Mouse (Mus musculus): Measurements from ENCODE around the gene Cpne9. TPM values are rescaled to one million over a fixed set of nuclear protein-coding genes. Genes with fewer than 3 reads are reported as not detected.
"Not testable (repeated sequence)": the region's sequence is repeated elsewhere in the genome, so short reads cannot be mapped to it uniquely, and the experiment has no call there.

Cpne9 gene
- polyA plus RNA-seq, 1 experiment from 2014 or later = 0.38 TPM

- peaks cover 9% of the 10 kb centered on the region; the same call in 1 of the 2 replicates for H3K4me1 ChIP-seq
- H3K4me3 ChIP-seq = no peak overlapping the region
- no peaks in the 10 kb centered on the region for H3K27me3 ChIP-seq
- no peak overlapping the region for H3K4me2 ChIP-seq (replicated peaks)
- 88% methylated on average over 11 of the region's 11 CpGs for WGBS
- no peaks in the 10 kb centered on the region for H3K9me3 ChIP-seq
- no peak overlapping the region for H3K27ac ChIP-seq
- H3K36me3 ChIP-seq = peaks cover 69% of the 10 kb centered on the region
- ATAC-seq (ENCODE audit: low FRiP score, low read depth) = no peak
- no peak overlapping the region for H3K9ac ChIP-seq
These were observed 49.6 kb downstream of the Cpne9 start for GRCm38 (mm10) chr6:113331721-113332120.

DNA sequence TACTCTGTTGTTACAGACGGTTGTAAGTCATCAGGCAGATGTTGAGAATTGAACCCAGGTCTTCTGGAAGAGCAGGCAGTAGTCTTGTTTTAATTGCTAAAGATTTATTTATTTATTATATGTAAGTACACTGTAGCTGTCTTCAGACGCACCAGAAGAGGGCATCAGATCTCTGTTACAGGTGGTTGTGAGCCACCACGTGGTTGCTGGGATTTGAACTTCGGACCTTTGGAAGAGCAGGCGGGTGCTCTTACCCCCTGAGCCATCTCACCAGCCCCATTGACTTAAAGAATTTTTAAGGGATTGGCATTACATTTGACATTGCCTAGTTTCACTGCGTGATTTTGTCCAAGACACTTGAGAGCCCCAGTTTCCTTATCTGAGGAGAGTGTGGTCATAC is 50.6 kb downstream of the Cpne9 start:
- not testable (repeated sequence) for H3K4me1 ChIP-seq; H3K9me3 ChIP-seq; ATAC-seq (ENCODE audit: low FRiP score, low read depth); H3K4me3 ChIP-seq; H3K9ac ChIP-seq; H3K4me2 ChIP-seq (replicated peaks); H3K27me3 ChIP-seq
- Histone ChIP-seq H3K36me3 (peaks cover 78% of the 10 kb centered on the region), H3K27ac (peak overlapping the region; percentile 58; the same call in 1 of the 2 replicates)
- 79% methylated on average over 6 of the region's 6 CpGs for WGBS

- peak; percentile 21; the same call in 1 of the 2 replicates for ATAC-seq (ENCODE audit: low FRiP score, low read depth)
- Histone ChIP-seq H3K9ac (no peak overlapping the region), H3K4me2 (replicated peaks) (no peak overlapping the region), H3K4me1 (peaks cover 9% of the 10 kb centered on the region; the same call in 1 of the 2 replicates), H3K36me3 (peaks cover 84% of the 10 kb centered on the region), H3K4me3 (no peak overlapping the region), H3K9me3 (no peaks in the 10 kb centered on the region), H3K27ac (peak overlapping the region; percentile 58; the same call in 1 of the 2 replicates), H3K27me3 (no peaks in the 10 kb centered on the region)
- 77% methylated on average over 14 of the region's 14 CpGs for WGBS
These were observed 51.2 kb downstream of the Cpne9 start for GRCm38 (mm10) chr6:113333137-113333950.

- WGBS = 85% methylated on average over 6 of the region's 6 CpGs
- Histone ChIP-seq H3K36me3 (peaks cover 84% of the 10 kb centered on the region), H3K9ac (no peak overlapping the region)
These were observed 52.1 kb downstream of the Cpne9 start for GRCm38 (mm10) chr6:113334216-113334615.

DNA sequence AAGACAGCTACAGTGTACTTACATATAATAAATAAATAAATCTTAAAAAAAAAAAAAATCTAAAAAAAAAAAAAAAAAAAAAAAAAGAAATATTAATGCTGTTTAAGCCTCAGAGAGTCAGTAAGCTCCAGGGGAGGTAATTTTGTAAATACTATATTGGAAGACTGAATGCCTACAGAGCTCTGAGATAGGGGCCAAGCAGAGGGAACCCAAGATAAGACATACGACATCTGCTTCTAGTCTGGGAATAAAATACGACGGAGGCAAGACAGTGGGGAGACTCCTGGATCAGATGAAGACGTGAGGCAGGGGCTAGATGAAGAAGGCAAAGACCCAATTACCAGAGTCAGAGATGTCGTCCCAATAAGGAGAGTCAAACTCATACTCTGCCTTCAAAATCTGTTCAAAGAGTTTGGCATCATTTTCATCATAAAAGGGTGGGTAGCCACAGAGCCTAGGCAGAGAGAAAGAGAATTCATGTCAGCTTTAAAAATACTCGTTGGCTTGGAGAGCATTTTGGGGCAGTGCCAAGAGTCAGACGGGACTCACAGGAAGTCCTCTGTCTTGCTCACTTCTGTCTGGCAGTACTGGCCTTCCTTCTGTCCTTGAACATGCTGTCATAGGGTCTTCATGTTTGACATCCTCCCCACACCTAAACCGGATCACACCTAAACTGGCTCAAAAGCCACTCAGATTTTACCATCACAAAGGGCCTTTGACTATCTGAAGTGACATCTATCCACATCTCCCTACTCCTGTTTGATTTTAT is 54.9 kb downstream of the Cpne9 start:
- Histone ChIP-seq H3K9ac (no peak overlapping the region), H3K9me3 (no peaks in the 10 kb centered on the region), H3K4me2 (replicated peaks) (no peak overlapping the region), H3K27ac (no peak overlapping the region), H3K27me3 (no peaks in the 10 kb centered on the region), H3K36me3 (peaks cover 85% of the 10 kb centered on the region), H3K4me3 (no peak overlapping the region), H3K4me1 (peaks cover 15% of the 10 kb centered on the region)
- ATAC-seq (ENCODE audit: low FRiP score, low read depth) = no peak
- 76% methylated on average over 8 of the region's 8 CpGs for WGBS

More at GRCm38 (mm10) chr6:113334216-113334615, 52.1 kb downstream of the Cpne9 start:
- H3K4me3 ChIP-seq = no peak overlapping the region
- no peak overlapping the region for H3K4me2 ChIP-seq (replicated peaks)
- ATAC-seq (ENCODE audit: low FRiP score, low read depth) = no peak
- H3K4me1 ChIP-seq = peaks cover 9% of the 10 kb centered on the region; the same call in 1 of the 2 replicates
- H3K27ac ChIP-seq = no peak overlapping the region
- H3K27me3 ChIP-seq = no peaks in the 10 kb centered on the region
- no peaks in the 10 kb centered on the region for H3K9me3 ChIP-seq

- Histone ChIP-seq H3K9me3 (no peaks in the 10 kb centered on the region), H3K27ac (no peak overlapping the region), H3K36me3 (peaks cover 44% of the 10 kb centered on the region), H3K4me2 (replicated peaks) (0 out of 2 replicates have a peak overlapping the region, but pooled peaks have one; percentile 72), H3K9ac (no peak overlapping the region), H3K4me1 (peaks cover 25% of the 10 kb centered on the region), H3K27me3 (no peaks in the 10 kb centered on the region), H3K4me3 (no peak overlapping the region)
- no peak for ATAC-seq (ENCODE audit: low FRiP score, low read depth)
- WGBS = 77% methylated on average over 6 of the region's 6 CpGs
These were observed 59.5 kb downstream of the Cpne9 start for GRCm38 (mm10) chr6:113341574-113341973.

GRCm38 (mm10) chr6:113342297-113342696 is 60.2 kb downstream of the Cpne9 start:
- peak overlapping the region; percentile 72 for H3K4me2 ChIP-seq (replicated peaks)
- peak overlapping the region; percentile 62 for H3K4me3 ChIP-seq
- WGBS = 32% methylated on average over 4 of the region's 7 CpGs
- peaks cover 39% of the 10 kb centered on the region for H3K36me3 ChIP-seq
- H3K27me3 ChIP-seq = no peaks in the 10 kb centered on the region
- no peaks in the 10 kb centered on the region for H3K9me3 ChIP-seq
- ATAC-seq (ENCODE audit: low FRiP score, low read depth) = no peak
- H3K27ac ChIP-seq = no peak overlapping the region
- peaks cover 25% of the 10 kb centered on the region for H3K4me1 ChIP-seq
- H3K9ac ChIP-seq = 0 out of 2 replicates have a peak overlapping the region, but pooled peaks have one; percentile 51

DNA sequence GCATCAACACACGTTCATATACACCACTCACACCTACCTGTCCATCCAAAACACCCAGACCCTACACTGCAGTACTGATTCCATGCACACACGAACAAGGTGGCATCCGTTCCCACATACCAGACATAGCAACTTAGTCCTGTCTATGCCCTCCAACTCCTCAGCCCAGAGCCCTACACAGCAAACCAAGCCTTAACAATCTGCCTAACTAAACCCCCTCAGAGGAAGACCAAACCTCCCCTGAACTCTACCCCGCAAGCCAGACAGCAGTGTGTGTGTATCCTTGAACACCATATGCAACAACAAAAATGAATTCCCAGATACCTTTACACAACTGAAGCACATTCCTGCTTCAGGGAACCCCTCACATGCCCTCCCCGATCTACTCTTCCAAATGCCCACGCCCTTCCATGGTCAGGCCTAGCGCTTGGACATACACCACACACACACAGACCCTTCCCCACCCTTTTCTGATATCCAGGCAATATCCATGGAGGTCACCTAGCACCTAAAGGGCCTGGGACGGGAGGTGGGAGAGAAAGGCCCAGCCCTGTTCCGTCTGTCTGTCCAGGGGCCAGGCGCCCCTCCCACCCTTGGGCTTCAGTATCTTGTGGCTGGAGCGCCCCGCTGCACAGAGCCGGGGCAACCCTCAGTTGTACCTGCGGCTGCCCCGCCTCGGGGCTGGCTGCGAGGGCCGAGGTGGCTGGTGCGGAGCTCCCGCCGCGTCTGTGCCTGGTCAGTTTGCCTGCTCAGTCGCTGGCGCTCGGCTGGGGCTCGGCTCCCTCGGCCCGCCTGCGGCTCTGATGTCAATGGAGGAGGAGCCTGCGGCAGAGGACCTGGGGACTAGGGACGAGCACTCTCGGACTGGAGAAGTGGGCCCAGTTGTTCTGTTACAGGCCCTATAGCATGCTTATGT is 61.3 kb downstream of the Cpne9 start, which contains the start of gene Camk1:
Gene Camk1, minus strand, starts transcription at position 808 of the 916 bp plus-strand sequence.
- H3K9me3 ChIP-seq = no peaks in the 10 kb centered on the region
- H3K4me1 ChIP-seq = peaks cover 25% of the 10 kb centered on the region
- H3K27me3 ChIP-seq = no peaks in the 10 kb centered on the region
- peak within 1 kb of the TSS; percentile 62 for H3K4me3 ChIP-seq
- WGBS = 14% methylated on average over 32 of the region's 32 CpGs
- H3K36me3 ChIP-seq = peaks cover 28% of the 10 kb centered on the region
- H3K9ac ChIP-seq = peak within 1 kb of the TSS; percentile 79
- H3K4me2 ChIP-seq (replicated peaks) = peak within 1 kb of the TSS; percentile 72
- 0 out of 2 replicates have a peak within 1 kb of the TSS, but pooled peaks have one; percentile 28 for H3K27ac ChIP-seq
- peak; percentile 87 for ATAC-seq (ENCODE audit: low FRiP score, low read depth)

- Histone ChIP-seq H3K27me3 (no peaks in the 10 kb centered on the region), H3K27ac (no peak overlapping the region), H3K4me1 (peaks cover 25% of the 10 kb centered on the region), H3K4me3 (peak overlapping the region; percentile 62; the same call in 1 of the 2 replicates), H3K36me3 (peaks cover 19% of the 10 kb centered on the region), H3K4me2 (replicated peaks) (peak overlapping the region; percentile 72), H3K9ac (no peak overlapping the region), H3K9me3 (no peaks in the 10 kb centered on the region)
- ATAC-seq (ENCODE audit: low FRiP score, low read depth) = 0 out of 2 replicates have a peak, but pooled peaks have one; percentile 4
- WGBS = 42% methylated on average over 2 of the region's 2 CpGs
These were observed 62.2 kb downstream of the Cpne9 start for GRCm38 (mm10) chr6:113344321-113344720.

DNA sequence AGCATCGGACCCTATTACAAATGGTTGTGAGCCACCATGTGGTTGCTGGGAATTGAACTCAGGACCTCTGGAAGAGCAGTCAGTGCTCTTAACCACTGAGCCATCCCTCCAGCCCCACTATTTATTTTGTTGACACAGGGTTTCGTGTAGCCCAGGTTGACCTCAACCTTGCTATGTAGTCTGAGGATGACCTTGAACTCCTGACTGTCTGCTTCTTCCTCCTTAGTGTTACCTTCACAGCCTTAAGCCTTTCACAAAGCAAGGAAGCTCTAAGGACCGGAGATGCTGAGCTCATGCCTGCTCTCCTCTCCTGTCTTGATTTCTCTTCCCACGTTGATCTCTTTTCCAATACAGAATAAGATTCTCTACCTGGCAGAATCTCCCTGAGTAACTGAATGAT is 64.8 kb downstream of the Cpne9 start:
- ATAC-seq (ENCODE audit: low FRiP score, low read depth) = no peak
- Histone ChIP-seq H3K27ac (no peak overlapping the region), H3K4me3 (no peak overlapping the region), H3K4me2 (replicated peaks) (no peak overlapping the region), H3K4me1 (peaks cover 20% of the 10 kb centered on the region), H3K9me3 (no peaks in the 10 kb centered on the region), H3K36me3 (no peaks in the 10 kb centered on the region), H3K27me3 (no peaks in the 10 kb centered on the region), H3K9ac (no peak overlapping the region)
- WGBS = 77% methylated on average over 4 of the region's 4 CpGs

- Histone ChIP-seq H3K36me3 (no peaks in the 10 kb centered on the region), H3K4me1 (no peaks in the 10 kb centered on the region), H3K4me3 (no peak overlapping the region), H3K27ac (no peak overlapping the region), H3K4me2 (replicated peaks) (no peak overlapping the region), H3K9ac (no peak overlapping the region), H3K27me3 (no peaks in the 10 kb centered on the region), H3K9me3 (no peaks in the 10 kb centered on the region)
- ATAC-seq (ENCODE audit: low FRiP score, low read depth) = no peak
These were observed 68.4 kb downstream of the Cpne9 start for GRCm38 (mm10) chr6:113350538-113350937.

Measured in limb, embryonic 13.5 days (tissue).